Mouse (Mus musculus) embryonic facial prominence, embryonic 14.5 days (tissue): Measurements from ENCODE around the gene Thsd1. TPM values are rescaled to one million over a fixed set of nuclear protein-coding genes. Genes with fewer than 3 reads are reported as not detected.
A peak's percentile ranks its signal among the peaks of the same experiment; 100 is the strongest.

ENCODE experiments used
- ATAC-seq: fragments of 200-750 bp; cut with Nextera tagmentation; 2 replicates; pipeline ENCODE4 v1.8.0; 2017; ENCODE audit warnings: low read depth, moderate number of reproducible peaks, moderate TSS enrichment
- DNase-seq: peaks from one replicate; pipeline ENCODE4 v3.0.0-alpha.2; 2015; ENCODE audit warnings: low spot score
- H3K27ac ChIP-seq: fragments of 300-500 bp; sonication (generic); replicated peaks from 2 replicates; pipeline ENCODE4 v1.5.1; 2014; ENCODE audit warnings: low read depth, mild to moderate bottlenecking, low read length, moderate library complexity
- H3K27me3 ChIP-seq: fragments of 300-500 bp; sonication (generic); replicated peaks from 2 replicates; pipeline ENCODE4 v1.6.1; 2014; ENCODE audit warnings: low read length; ENCODE audit not compliant: control insufficient read depth, insufficient read depth
- H3K36me3 ChIP-seq: fragments of 300-500 bp; sonication (generic); 2 replicates; pipeline ENCODE4 v1.6.1; 2014; ENCODE audit warnings: low read length, mixed read lengths; ENCODE audit not compliant: control insufficient read depth, insufficient read depth
- H3K4me1 ChIP-seq: fragments of 300-500 bp; sonication (generic); 2 replicates; pipeline ENCODE4 v1.6.1; 2014; ENCODE audit warnings: antibody characterized with exemption, low read length; ENCODE audit not compliant: control insufficient read depth, insufficient read depth
- H3K4me2 ChIP-seq: fragments of 300-500 bp; sonication (generic); 2 replicates; pipeline ENCODE4 v1.6.1; 2014; ENCODE audit warnings: low read depth, mild to moderate bottlenecking, low read length, moderate library complexity, mixed read lengths
- H3K4me3 ChIP-seq: fragments of 300-500 bp; sonication (generic); 2 replicates; pipeline ENCODE4 v1.5.1; 2014; ENCODE audit warnings: low read depth, mild to moderate bottlenecking, low read length
- H3K9ac ChIP-seq: fragments of 300-500 bp; sonication (generic); 2 replicates; pipeline ENCODE4 v1.6.1; 2014; ENCODE audit warnings: low read depth, mild to moderate bottlenecking, low read length, moderate library complexity, mixed read lengths
- H3K9me3 ChIP-seq: fragments of 300-500 bp; sonication (generic); 2 replicates; pipeline ENCODE4 v1.6.1; 2016; ENCODE audit warnings: low read length; ENCODE audit not compliant: control insufficient read depth
- WGBS: fragments of 180-500 bp; shearing (Covaris S2); extraction: QIAGEN DNeasy Blood & Tissue Kit; methylation state at CpG from one replicate; pipeline ENCODE4 v1.1.7; 2014; 5-methylcytosine and 5-hydroxymethylcytosine counted together
- polyA plus RNA-seq: library from polyadenylated mRNA; unstranded; fragments of >200 nt; fragmentation: Nextera tagmentation; extraction: Ambion mirVana; gene quantifications from 2 replicates; pipeline ENCODE4 v1.2.1, GENCODE M21; 2014

The Thsd1 gene
- polyA plus RNA-seq, 1 experiment from 2014 or later: 11.2 TPM

GRCm38 (mm10) chr8:22258946-22259450 is 31.9 kb downstream of the Thsd1 start:
- H3K9me3 ChIP-seq: 0 out of 2 replicates have a peak, but pooled peaks cover 5% of the 10 kb centered on the region
- H3K4me2 ChIP-seq: no peak overlapping the region
- H3K27me3 ChIP-seq: no peaks in the 10 kb centered on the region
- H3K36me3 ChIP-seq: no peaks in the 10 kb centered on the region
- ATAC-seq: no peak
- H3K4me3 ChIP-seq: no peak overlapping the region
- no peaks in the 10 kb centered on the region for H3K4me1 ChIP-seq
- no peak overlapping the region for H3K9ac ChIP-seq
- no peak overlapping the region for H3K27ac ChIP-seq
- 86% methylated on average over 18 of the region's 18 CpGs for WGBS
- no peak for DNase-seq

- no peaks in the 10 kb centered on the region for H3K27me3 ChIP-seq
- no peaks in the 10 kb centered on the region for H3K4me1 ChIP-seq
- 0 out of 2 replicates have a peak, but pooled peaks cover under 1% of the 10 kb centered on the region for H3K9me3 ChIP-seq
- ATAC-seq: peak; percentile 63; the same call in 1 of the 2 replicates
- H3K9ac ChIP-seq: no peak overlapping the region
- 56% methylated on average over 12 of the region's 12 CpGs for WGBS
- no peak overlapping the region for H3K4me3 ChIP-seq
- H3K4me2 ChIP-seq: no peak overlapping the region
- no peak overlapping the region for H3K27ac ChIP-seq
- peak; percentile 47 for DNase-seq
- H3K36me3 ChIP-seq: no peaks in the 10 kb centered on the region
Measured at GRCm38 (mm10) chr8:22259531-22259930, 32.4 kb downstream of the Thsd1 start.

GRCm38 (mm10) chr8:22260091-22260722 is 33.1 kb downstream of the Thsd1 start:
- Histone ChIP-seq H3K4me3 (no peak overlapping the region), H3K9me3 (no peaks in the 10 kb centered on the region), H3K27ac (no peak overlapping the region), H3K9ac (no peak overlapping the region), H3K27me3 (no peaks in the 10 kb centered on the region), H3K4me2 (no peak overlapping the region), H3K36me3 (no peaks in the 10 kb centered on the region), H3K4me1 (no peaks in the 10 kb centered on the region)
- no peak for ATAC-seq
- WGBS: 51% methylated on average over 9 of the region's 9 CpGs
- no peak for DNase-seq

- no peaks in the 10 kb centered on the region for H3K36me3 ChIP-seq
- no peaks in the 10 kb centered on the region for H3K4me1 ChIP-seq
- DNase-seq: no peak
- no peak for ATAC-seq
- no peaks in the 10 kb centered on the region for H3K9me3 ChIP-seq
- H3K27ac ChIP-seq: no peak overlapping the region
- H3K4me2 ChIP-seq: no peak overlapping the region
- H3K4me3 ChIP-seq: no peak overlapping the region
- no peaks in the 10 kb centered on the region for H3K27me3 ChIP-seq
- no peak overlapping the region for H3K9ac ChIP-seq
- WGBS: 90% methylated on average over 3 of the region's 3 CpGs
Measured at GRCm38 (mm10) chr8:22262267-22262666, 35.2 kb downstream of the Thsd1 start.

GRCm38 (mm10) chr8:22264292-22264691 is 37.2 kb downstream of the Thsd1 start:
- DNase-seq: no peak
- H3K9me3 ChIP-seq: no peaks in the 10 kb centered on the region
- H3K4me2 ChIP-seq: no peak overlapping the region
- H3K4me1 ChIP-seq: no peaks in the 10 kb centered on the region
- H3K36me3 ChIP-seq: no peaks in the 10 kb centered on the region
- WGBS: 56% methylated on average over 6 of the region's 6 CpGs
- ATAC-seq: no peak
- no peak overlapping the region for H3K9ac ChIP-seq
- no peaks in the 10 kb centered on the region for H3K27me3 ChIP-seq
- no peak overlapping the region for H3K4me3 ChIP-seq
- H3K27ac ChIP-seq: no peak overlapping the region

GRCm38 (mm10) chr8:22264787-22265186 is 37.7 kb downstream of the Thsd1 start:
- H3K27me3 ChIP-seq: no peaks in the 10 kb centered on the region
- H3K27ac ChIP-seq: no peak overlapping the region
- ATAC-seq (no peak), DNase-seq (no peak)
- H3K36me3 ChIP-seq: no peaks in the 10 kb centered on the region
- WGBS: 87% methylated on average over 6 of the region's 6 CpGs
- no peak overlapping the region for H3K4me2 ChIP-seq
- H3K4me1 ChIP-seq: no peaks in the 10 kb centered on the region
- H3K4me3 ChIP-seq: no peak overlapping the region
- H3K9me3 ChIP-seq: no peaks in the 10 kb centered on the region
- no peak overlapping the region for H3K9ac ChIP-seq

- ATAC-seq (no peak), DNase-seq (no peak)
- WGBS: 90% methylated on average over 1 of the region's 1 CpGs
- Histone ChIP-seq H3K4me2 (no peak overlapping the region), H3K4me1 (no peaks in the 10 kb centered on the region), H3K27ac (no peak overlapping the region), H3K36me3 (no peaks in the 10 kb centered on the region), H3K4me3 (no peak overlapping the region), H3K9ac (no peak overlapping the region), H3K9me3 (no peaks in the 10 kb centered on the region), H3K27me3 (no peaks in the 10 kb centered on the region)
Measured at GRCm38 (mm10) chr8:22265194-22265593, 38.1 kb downstream of the Thsd1 start.

- H3K4me3 ChIP-seq: no peak overlapping the region
- H3K27me3 ChIP-seq: no peaks in the 10 kb centered on the region
- H3K4me1 ChIP-seq: no peaks in the 10 kb centered on the region
- H3K4me2 ChIP-seq: no peak overlapping the region
- H3K9ac ChIP-seq: no peak overlapping the region
- no peaks in the 10 kb centered on the region for H3K9me3 ChIP-seq
- WGBS: 91% methylated on average over 3 of the region's 3 CpGs
- no peaks in the 10 kb centered on the region for H3K36me3 ChIP-seq
- DNase-seq (no peak), ATAC-seq (no peak)
- H3K27ac ChIP-seq: no peak overlapping the region
Measured at GRCm38 (mm10) chr8:22266809-22267208, 39.7 kb downstream of the Thsd1 start.

GRCm38 (mm10) chr8:22273142-22273541 is 46.0 kb downstream of the Thsd1 start:
- Histone ChIP-seq H3K4me2 (no peak overlapping the region), H3K9ac (no peak overlapping the region), H3K4me1 (no peaks in the 10 kb centered on the region), H3K27me3 (no peaks in the 10 kb centered on the region), H3K27ac (no peak overlapping the region), H3K9me3 (no peaks in the 10 kb centered on the region), H3K4me3 (no peak overlapping the region), H3K36me3 (no peaks in the 10 kb centered on the region)
- no peak for ATAC-seq
- WGBS: 75% methylated on average over 3 of the region's 3 CpGs
- DNase-seq: no peak
